Mouse (Mus musculus) forebrain, embryonic 16.5 days (tissue): ENCODE data around the gene Ptprr. TPM values are rescaled to one million over a fixed set of nuclear protein-coding genes. Genes with fewer than 3 reads are reported as not detected.
A peak's percentile ranks its signal among the peaks of the same experiment; 100 is the strongest.

Experiments
- ATAC-seq: fragments of 200-750 bp; cut with Nextera tagmentation; 2 replicates; pipeline ENCODE4 v1.8.0; 2017; ENCODE audit warnings: mild to moderate bottlenecking, moderate library complexity
- H3K27ac ChIP-seq: fragments of 300-500 bp; sonication (generic); 2 replicates; pipeline ENCODE4 v1.5.1; 2014; ENCODE audit warnings: low read length, control low read depth
- H3K27me3 ChIP-seq: fragments of 300-500 bp; sonication (generic); replicated peaks from 2 replicates; pipeline ENCODE4 v1.6.1; 2014; ENCODE audit warnings: low read length; ENCODE audit not compliant: control insufficient read depth, insufficient read depth
- H3K36me3 ChIP-seq: fragments of 300-500 bp; sonication (generic); 2 replicates; pipeline ENCODE4 v1.6.1; 2014; ENCODE audit not compliant: control insufficient read depth, insufficient read depth
- H3K4me1 ChIP-seq: fragments of 300-500 bp; sonication (generic); replicated peaks from 2 replicates; pipeline ENCODE4 v1.6.1; 2014; ENCODE audit warnings: low read length; ENCODE audit not compliant: control insufficient read depth, insufficient read depth
- H3K4me2 ChIP-seq: fragments of 300-500 bp; sonication (generic); 2 replicates; pipeline ENCODE4 v1.6.1; 2014; ENCODE audit warnings: mild to moderate bottlenecking, low read length, control low read depth
- H3K4me3 ChIP-seq: fragments of 300-500 bp; sonication (generic); replicated peaks from 2 replicates; pipeline ENCODE4 v1.5.1; 2014; ENCODE audit warnings: mild to moderate bottlenecking, low read length, control low read depth
- H3K9ac ChIP-seq: fragments of 300-500 bp; sonication (generic); replicated peaks from 2 replicates; pipeline ENCODE4 v1.6.1; 2014; ENCODE audit warnings: low read depth, low read length, control low read depth
- H3K9me3 ChIP-seq: fragments of 300-500 bp; sonication (generic); 2 replicates; pipeline ENCODE4 v1.6.1; 2016; ENCODE audit warnings: low read length; ENCODE audit not compliant: control insufficient read depth
- WGBS: fragments of 180-500 bp; shearing (Covaris S2); extraction: QIAGEN DNeasy Blood & Tissue Kit; methylation state at CpG from one replicate; pipeline ENCODE4 v1.1.7; 2014; 5-methylcytosine and 5-hydroxymethylcytosine counted together
- polyA plus RNA-seq: library from polyadenylated mRNA; unstranded; fragments of >200 nt; fragmentation: Nextera tagmentation; extraction: Ambion mirVana; gene quantifications from 2 replicates; pipeline ENCODE4 v1.2.1, GENCODE M21; 2015

Ptprr gene
- polyA plus RNA-seq, 1 experiment from 2014 or later, result 13.4 TPM

- H3K9me3 ChIP-seq, result no peaks in the 10 kb centered on the region
- H3K9ac ChIP-seq, result no peak overlapping the region
- H3K27ac ChIP-seq, result no peak overlapping the region
- no peak for ATAC-seq
- no peaks in the 10 kb centered on the region for H3K27me3 ChIP-seq
- no peaks in the 10 kb centered on the region for H3K36me3 ChIP-seq
- peaks cover 4% of the 10 kb centered on the region; the same call in 1 of the 2 replicates for H3K4me1 ChIP-seq
- no peak overlapping the region for H3K4me2 ChIP-seq
- 28% methylated on average over 5 of the region's 5 CpGs for WGBS
- no peak overlapping the region for H3K4me3 ChIP-seq
These were observed 181.0 kb downstream of the Ptprr start for GRCm38 (mm10) chr10:116199035-116199434.

DNA sequence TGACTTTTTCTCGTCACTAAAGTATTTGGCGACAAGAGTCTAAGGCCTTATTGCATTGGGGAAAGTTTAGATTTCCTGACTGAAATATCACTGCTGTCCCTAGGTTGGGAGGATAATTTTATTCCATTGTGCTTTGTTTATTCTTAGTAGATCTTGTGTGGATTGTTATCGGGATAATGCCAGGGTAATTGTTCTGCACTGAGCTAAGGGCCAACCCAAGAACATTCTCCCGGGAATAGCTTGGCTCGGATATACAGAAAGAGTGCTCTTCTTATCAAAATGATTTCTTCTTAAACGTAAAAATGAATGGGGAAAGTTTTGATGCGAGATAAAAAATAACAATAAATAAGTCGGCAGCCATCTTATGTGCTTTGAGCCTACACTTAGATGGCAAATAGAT is 183.5 kb downstream of the Ptprr start:
- Histone ChIP-seq H3K36me3 (no peaks in the 10 kb centered on the region), H3K9me3 (no peaks in the 10 kb centered on the region), H3K27me3 (no peaks in the 10 kb centered on the region), H3K4me3 (no peak overlapping the region), H3K4me1 (peaks cover 4% of the 10 kb centered on the region; the same call in 1 of the 2 replicates), H3K4me2 (no peak overlapping the region), H3K9ac (no peak overlapping the region), H3K27ac (no peak overlapping the region)
- WGBS, result 92% methylated on average over 8 of the region's 8 CpGs
- ATAC-seq, result no peak

DNA sequence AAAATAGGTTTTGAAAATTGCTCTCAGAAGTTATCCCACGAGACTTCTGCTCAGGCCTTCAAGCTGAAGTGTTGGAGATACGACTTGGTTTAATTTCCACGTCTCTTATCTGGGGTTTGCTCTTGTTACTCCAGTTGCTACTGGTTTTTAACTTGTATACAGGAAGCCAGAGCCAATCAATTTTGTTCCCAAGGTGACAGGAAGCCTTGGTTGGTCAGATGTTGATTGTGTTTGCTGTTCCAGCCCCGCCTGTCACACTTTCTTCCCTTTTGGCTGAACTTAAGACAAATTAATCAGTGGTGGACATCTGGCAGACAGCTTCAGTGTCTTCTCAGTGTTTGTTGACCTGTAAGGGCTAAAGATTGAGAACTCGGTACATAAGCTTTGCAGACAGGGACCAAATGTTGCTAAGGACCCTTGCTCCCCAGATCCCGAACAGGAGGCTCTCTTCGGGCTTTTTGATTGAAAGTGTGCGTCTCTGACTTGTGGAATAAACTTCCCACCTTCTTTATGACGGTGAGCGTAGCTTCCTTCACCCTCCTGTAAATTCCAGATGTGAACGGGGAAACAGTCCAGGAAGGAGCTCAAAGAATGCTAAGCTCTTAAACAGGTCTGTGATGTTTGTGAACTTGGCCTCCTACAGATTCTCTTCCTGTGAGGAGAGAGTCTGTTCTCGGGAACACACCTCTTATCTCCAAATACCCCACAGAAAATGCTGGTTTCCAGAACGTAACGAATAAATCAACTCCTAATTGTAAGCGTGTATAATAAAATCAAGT is 187.8 kb downstream of the Ptprr start:
- no peak for ATAC-seq
- H3K9ac ChIP-seq, result no peak overlapping the region

DNA sequence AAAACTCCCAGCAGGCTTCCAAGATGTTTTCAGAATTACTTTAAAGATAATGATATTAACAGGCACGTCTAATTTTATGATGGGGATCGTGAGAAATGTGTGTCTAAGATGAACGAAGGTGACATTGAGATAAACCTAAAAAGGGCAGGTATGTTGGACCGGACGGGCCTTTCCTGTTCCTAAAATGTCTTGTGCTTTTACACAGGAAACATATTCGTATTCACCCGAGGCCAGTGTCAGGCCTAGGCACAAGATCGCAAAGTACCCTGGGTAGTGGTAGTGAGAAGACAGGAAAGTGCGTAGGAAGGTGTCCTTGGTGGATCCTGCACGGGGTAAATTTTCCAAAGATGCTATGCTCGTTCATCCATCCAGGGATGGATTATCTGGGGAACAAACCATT is 188.4 kb downstream of the Ptprr start:
- no peaks in the 10 kb centered on the region for H3K4me1 ChIP-seq
- H3K27ac ChIP-seq, result no peak overlapping the region
- no peak overlapping the region for H3K9ac ChIP-seq
- H3K4me3 ChIP-seq, result no peak overlapping the region
- no peaks in the 10 kb centered on the region for H3K9me3 ChIP-seq
- WGBS, result 87% methylated on average over 11 of the region's 11 CpGs
- ATAC-seq, result no peak
- H3K4me2 ChIP-seq, result no peak overlapping the region
- H3K27me3 ChIP-seq, result no peaks in the 10 kb centered on the region
- H3K36me3 ChIP-seq, result no peaks in the 10 kb centered on the region

More for the DNA sequence above, 187.8 kb downstream of the Ptprr start:
- 76% methylated on average over 15 of the region's 15 CpGs for WGBS
- Histone ChIP-seq H3K4me2 (no peak overlapping the region), H3K4me3 (no peak overlapping the region), H3K36me3 (no peaks in the 10 kb centered on the region), H3K4me1 (no peaks in the 10 kb centered on the region), H3K27me3 (no peaks in the 10 kb centered on the region), H3K9me3 (no peaks in the 10 kb centered on the region), H3K27ac (no peak overlapping the region)

GRCm38 (mm10) chr10:116207987-116208726 is 190.1 kb downstream of the Ptprr start:
- H3K4me2 ChIP-seq, result 0 out of 2 replicates have a peak overlapping the region, but pooled peaks have one; percentile 1
- 21% methylated on average over 9 of the region's 9 CpGs for WGBS
- peak; percentile 38; the same call in 1 of the 2 replicates for ATAC-seq
- no peaks in the 10 kb centered on the region for H3K4me1 ChIP-seq
- no peak overlapping the region for H3K27ac ChIP-seq
- H3K9me3 ChIP-seq, result no peaks in the 10 kb centered on the region
- H3K9ac ChIP-seq, result no peak overlapping the region
- H3K36me3 ChIP-seq, result no peaks in the 10 kb centered on the region
- no peak overlapping the region for H3K4me3 ChIP-seq
- H3K27me3 ChIP-seq, result no peaks in the 10 kb centered on the region

DNA sequence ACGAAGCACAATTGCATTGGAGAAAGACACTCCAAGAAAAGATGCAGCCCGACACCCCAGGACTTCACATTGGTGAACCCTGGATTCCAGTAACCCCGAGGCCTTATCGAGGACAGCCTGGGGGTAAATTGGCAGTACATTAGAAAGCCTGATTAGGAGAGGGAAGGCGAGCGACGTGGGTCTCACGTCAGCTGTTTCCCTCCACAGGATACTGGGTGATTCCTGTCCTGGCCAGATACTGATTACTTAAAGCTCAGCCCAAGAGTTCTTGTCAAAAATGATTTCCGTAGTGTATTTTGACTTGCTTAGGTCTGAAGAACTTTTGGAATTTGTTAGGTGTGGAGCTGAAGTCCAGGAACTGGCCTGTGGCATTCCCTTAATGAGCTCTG is 190.7 kb downstream of the Ptprr start:
- no peak overlapping the region for H3K4me3 ChIP-seq
- no peaks in the 10 kb centered on the region for H3K9me3 ChIP-seq
- no peak overlapping the region for H3K4me2 ChIP-seq
- 55% methylated on average over 9 of the region's 9 CpGs for WGBS
- no peaks in the 10 kb centered on the region for H3K36me3 ChIP-seq
- H3K27me3 ChIP-seq, result no peaks in the 10 kb centered on the region
- no peak overlapping the region for H3K27ac ChIP-seq
- H3K4me1 ChIP-seq, result no peaks in the 10 kb centered on the region
- no peak for ATAC-seq
- H3K9ac ChIP-seq, result no peak overlapping the region

DNA sequence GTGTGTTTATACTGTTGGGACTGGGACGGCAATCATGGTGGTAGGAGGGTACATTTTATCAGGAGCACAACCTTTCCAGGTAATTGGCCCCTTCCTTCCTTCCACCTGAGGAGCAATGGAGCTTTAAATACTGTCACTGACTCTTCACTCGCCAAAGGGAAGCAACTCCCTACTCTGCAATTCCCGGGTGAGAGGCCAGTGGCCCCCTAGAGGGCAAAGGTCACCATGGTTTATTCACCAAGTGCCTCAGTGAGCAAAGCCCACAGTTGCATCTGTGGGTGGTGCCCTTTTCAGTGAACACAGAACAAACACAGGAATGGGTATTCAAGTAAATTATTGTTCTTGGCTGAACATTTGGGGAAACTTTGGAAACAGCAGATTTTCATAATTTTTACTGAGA is 194.1 kb downstream of the Ptprr start:
- Histone ChIP-seq H3K4me3 (no peak overlapping the region), H3K4me2 (no peak overlapping the region), H3K27me3 (no peaks in the 10 kb centered on the region), H3K9ac (no peak overlapping the region), H3K36me3 (no peaks in the 10 kb centered on the region), H3K9me3 (no peaks in the 10 kb centered on the region), H3K27ac (no peak overlapping the region), H3K4me1 (no peaks in the 10 kb centered on the region)
- 24% methylated on average over 3 of the region's 3 CpGs for WGBS
- no peak for ATAC-seq

- Histone ChIP-seq H3K4me1 (no peaks in the 10 kb centered on the region), H3K4me2 (no peak overlapping the region), H3K9me3 (no peaks in the 10 kb centered on the region), H3K9ac (no peak overlapping the region), H3K27me3 (no peaks in the 10 kb centered on the region), H3K4me3 (no peak overlapping the region), H3K36me3 (no peaks in the 10 kb centered on the region), H3K27ac (no peak overlapping the region)
- WGBS, result 85% methylated on average over 12 of the region's 12 CpGs
- no peak for ATAC-seq
These were observed 202.5 kb downstream of the Ptprr start for GRCm38 (mm10) chr10:116220336-116221118.

GRCm38 (mm10) chr10:116235299-116235698 is 217.3 kb downstream of the Ptprr start:
- Histone ChIP-seq H3K4me3 (no peak overlapping the region), H3K9ac (no peak overlapping the region), H3K27me3 (no peaks in the 10 kb centered on the region), H3K4me1 (no peaks in the 10 kb centered on the region), H3K27ac (no peak overlapping the region), H3K9me3 (no peaks in the 10 kb centered on the region), H3K36me3 (no peaks in the 10 kb centered on the region), H3K4me2 (no peak overlapping the region)
- WGBS, result 58% methylated on average over 5 of the region's 5 CpGs
- ATAC-seq, result no peak
